In the genomic region with DNA sequence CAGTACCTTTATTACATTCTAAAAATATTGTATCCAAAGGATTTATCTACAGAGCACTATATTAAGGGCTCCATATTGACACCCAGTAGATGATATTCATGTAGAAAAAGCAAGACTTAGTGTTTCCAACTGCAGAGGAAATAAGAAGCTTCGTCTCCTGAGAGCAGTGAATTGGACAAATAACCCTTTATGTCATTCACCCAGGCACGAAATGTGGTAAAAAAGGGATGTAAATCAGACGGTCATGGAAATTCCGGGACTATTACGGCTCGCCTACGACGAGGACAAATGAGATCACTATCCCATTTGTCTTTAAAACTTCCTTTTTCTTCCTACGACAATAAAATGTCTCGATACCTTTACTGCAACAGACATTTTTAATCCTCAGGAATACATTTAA, we compare ENCODE assay signal across 30 mouse cellular contexts.
DNase-seq lines count a peak whose midpoint lies in the region; ATAC-seq and TF ChIP-seq lines count a peak whose summit lies in the region.
"Had no signal": no experiment of that assay in that cellular context is flagged by ENCODE, and none has a peak within 500 bp of the region (broad histone marks: within the 10 kb centered on the region; RNA-seq: fewer than 3 reads in every experiment).

No protein-coding gene starts in this region.

- H3K79me2 ChIP-seq in CH12.LX (replicated peaks; ENCODE audit: control insufficient read depth, extremely low read depth, insufficient read depth, poor library complexity, severe bottlenecking) = no peaks in the 10 kb centered on the region

- H3K9me3 ChIP-seq in CH12.LX (replicated peaks; ENCODE audit: low read length) = no peaks in the 10 kb centered on the region
- no peaks in the 10 kb centered on the region for H3K9me3 ChIP-seq in embryonic facial prominence, embryonic 14.5 days (ENCODE audit: control insufficient read depth, low read length)
- H3K9me3 ChIP-seq: embryonic facial prominence, embryonic 12.5 days; heart, embryonic 12.5 days; intestine, embryonic 15.5 days; neural tube, embryonic 15.5 days had no signal

- no peak for TF ChIP-seq POLR2A in CH12.LX (IDR thresholded peaks at IDR 0.05; ENCODE audit: low read depth, low read length)

- no peak overlapping the region for H3K4me3 ChIP-seq in CH12.LX (replicated peaks in 1 of 3; ENCODE audit: low read depth in 2 of 3, low read length in 2 of 3, poor library complexity in 1 of 3)
- no peak overlapping the region for H3K4me3 ChIP-seq in embryonic facial prominence, embryonic 14.5 days (ENCODE audit: low read depth, low read length)
- H3K4me3 ChIP-seq: embryonic facial prominence, embryonic 12.5 days; erythroblast, embryonic 14.5 days; heart, adult 2 months; heart, embryonic 12.5 days; intestine, embryonic 15.5 days; neural tube, embryonic 15.5 days had no signal

- no peak for TF ChIP-seq EP300 in CH12.LX (IDR thresholded peaks at IDR 0.05; ENCODE audit: low read length)

- no peaks in the 10 kb centered on the region for H3K27me3 ChIP-seq in CH12.LX (replicated peaks)
- no peaks in the 10 kb centered on the region for H3K27me3 ChIP-seq in embryonic facial prominence, embryonic 14.5 days (replicated peaks; ENCODE audit: control insufficient read depth, insufficient read depth, low read length)
- H3K27me3 ChIP-seq: embryonic facial prominence, embryonic 12.5 days; heart, embryonic 12.5 days; intestine, embryonic 15.5 days; neural tube, embryonic 15.5 days had no signal

- 33% methylated on average over 10 of the region's 10 CpGs for WGBS in embryonic facial prominence, embryonic 14.5 days

- no peak overlapping the region for H3K27ac ChIP-seq in CH12.LX (ENCODE audit: insufficient read depth, low read depth)
- no peak overlapping the region for H3K27ac ChIP-seq in embryonic facial prominence, embryonic 14.5 days (replicated peaks; ENCODE audit: low read depth, low read length)
- H3K27ac ChIP-seq: embryonic facial prominence, embryonic 12.5 days; heart, adult 2 months; intestine, embryonic 15.5 days; liver, embryonic 14.5 days; neural tube, embryonic 15.5 days; stomach, postnatal 0 days had no signal

- in situ Hi-C loops in CH12.LX (cut with MboI; ENCODE audit: low pct_ligation_motif_present, low pct_unique_long_range_greater_than_20kb, low sequenced_read_pairs) = no loop called here

- no peak overlapping the region for H3K9ac ChIP-seq in CH12.LX (ENCODE audit: insufficient read depth, low read depth)
- no peak overlapping the region for H3K9ac ChIP-seq in embryonic facial prominence, embryonic 14.5 days (ENCODE audit: low read depth, low read length)
- H3K9ac ChIP-seq: embryonic facial prominence, embryonic 12.5 days; forebrain, postnatal 0 days; heart, embryonic 12.5 days; intestine, embryonic 15.5 days; liver, embryonic 14.5 days; neural tube, embryonic 15.5 days had no signal

- TF ChIP-seq RAD21 in CH12.LX (IDR thresholded peaks at IDR 0.05; ENCODE audit: low read depth, low read length) = no peak

- TF ChIP-seq CTCF in CH12.LX (conservative IDR thresholded peaks at IDR 0.05 in 1 of 2, IDR thresholded peaks at IDR 0.05 in 1 of 2; ENCODE audit: low read depth in 2 of 2, low read length in 2 of 2) = no peak

- dilution Hi-C loops in CH12.LX (cut with MboI; ENCODE audit: extremely low pct_ligation_motif_present, extremely low pct_unique_long_range_greater_than_20kb, low sequenced_read_pairs) = no loop called here

- no peaks in the 10 kb centered on the region for H3K36me3 ChIP-seq in CH12.LX (replicated peaks in 1 of 2; ENCODE audit: control insufficient read depth in 1 of 2, insufficient read depth in 1 of 2, low read length in 1 of 2)
- H3K36me3 ChIP-seq in embryonic facial prominence, embryonic 14.5 days (ENCODE audit: control insufficient read depth, insufficient read depth, low read length) = no peaks in the 10 kb centered on the region
- H3K36me3 ChIP-seq: embryonic facial prominence, embryonic 12.5 days; G1E; heart, embryonic 12.5 days; intestine, embryonic 15.5 days; neural tube, embryonic 15.5 days had no signal

- peak; percentile 43 for DNase-seq in embryo, embryonic 10 days (ENCODE audit: low spot score)
- DNase-seq in embryo, embryonic 9.5 days (ENCODE audit: extremely low spot score) = no peak
- DNase-seq in kidney, postnatal 14 days = peak; percentile 5
- DNase-seq in kidney, adult 8-10 months = no peak
- peak; percentile 0 for DNase-seq in CH12.LX (ENCODE audit: extremely low read depth)
- DNase-seq in embryonic facial prominence, embryonic 14.5 days (ENCODE audit: low spot score) = peak; percentile 32
- no peak for DNase-seq in lung, postnatal 14 days
- DNase-seq: adrenal gland, adult 8-10 months; cerebellum, adult 8-10 months; cerebellum, postnatal 25 days; forebrain, postnatal 0 days; heart, adult 2 months; heart, postnatal 4 days; kidney, adult 9 months; kidney, postnatal 25 days; liver; lung, adult 2 months; lung, postnatal 10 days; thymus, adult 18-20 months; thymus, postnatal 25 days had no signal

- H3K4me1 ChIP-seq in CH12.LX (ENCODE audit: control insufficient read depth in 1 of 2, insufficient read depth in 2 of 2) = no peaks in the 10 kb centered on the region
- no peaks in the 10 kb centered on the region for H3K4me1 ChIP-seq in embryonic facial prominence, embryonic 14.5 days (ENCODE audit: control insufficient read depth, insufficient read depth, low read length)
- H3K4me1 ChIP-seq: embryonic facial prominence, embryonic 12.5 days; heart, embryonic 12.5 days; intestine, embryonic 15.5 days; neural tube, embryonic 15.5 days had no signal

- ATAC-seq in embryonic facial prominence, embryonic 14.5 days (ENCODE audit: low read depth) = no peak
- no peak for ATAC-seq in erythroblast, adult 5-6 weeks (replicated peaks; ENCODE audit: low FRiP score, poor library complexity, severe bottlenecking)
- ATAC-seq: forebrain, postnatal 0 days; hindbrain, embryonic 16.5 days; intestine, embryonic 15.5 days had no signal

- no peak overlapping the region for H3K4me2 ChIP-seq in CH12.LX (ENCODE audit: insufficient read depth, low read depth, poor library complexity, severe bottlenecking)
- H3K4me2 ChIP-seq in embryonic facial prominence, embryonic 14.5 days (ENCODE audit: low read depth, low read length) = no peak overlapping the region
- H3K4me2 ChIP-seq: embryonic facial prominence, embryonic 12.5 days; heart, embryonic 12.5 days; intestine, embryonic 15.5 days; neural tube, embryonic 15.5 days had no signal

TF ChIP-seq in CH12.LX, 34 proteins besides CTCF, POLR2A, EP300 and RAD21:
- TF ChIP-seq MYC (IDR thresholded peaks at IDR 0.05; ENCODE audit: low read depth, low read length) = no peak
- no peak for TF ChIP-seq JUND (conservative IDR thresholded peaks at IDR 0.05; ENCODE audit: low read depth, low read length)
- no peak for TF ChIP-seq CHD1 (IDR thresholded peaks at IDR 0.05; ENCODE audit: low read depth, low read length)
- no peak for TF ChIP-seq ZC3H11A (IDR thresholded peaks at IDR 0.05; ENCODE audit: low read depth, low read length)
- no peak for TF ChIP-seq MEF2A (IDR thresholded peaks at IDR 0.05; ENCODE audit: borderline replicate concordance, low read depth, low read length)
- no peak for TF ChIP-seq RCOR1 (conservative IDR thresholded peaks at IDR 0.05; ENCODE audit: low read depth, low read length)
- no peak for TF ChIP-seq PAX5 (IDR thresholded peaks at IDR 0.05; ENCODE audit: low read length)
- TF ChIP-seq MAX (IDR thresholded peaks at IDR 0.05; ENCODE audit: low read length) = no peak
- TF ChIP-seq USF2 (conservative IDR thresholded peaks at IDR 0.05; ENCODE audit: low read depth, low read length) = no peak
- TF ChIP-seq ZKSCAN1 (IDR thresholded peaks at IDR 0.05; ENCODE audit: borderline replicate concordance, low read depth, low read length) = no peak
- no peak for TF ChIP-seq BHLHE40 (IDR thresholded peaks at IDR 0.05; ENCODE audit: low read depth, low read length)
- TF ChIP-seq UBTF (IDR thresholded peaks at IDR 0.05; ENCODE audit: low read depth, low read length) = no peak

Comparison
In these comparisons a context has a peak if more than half of its experiments do, and no peak if none do; other contexts are left out.
1. DNase-seq: peak in embryo, embryonic 10 days (single experiment), kidney, postnatal 14 days (single experiment), CH12.LX (single experiment) and embryonic facial prominence, embryonic 14.5 days (single experiment); none in embryo, embryonic 9.5 days (single experiment), kidney, adult 8-10 months (0 of 2) and lung, postnatal 14 days (single experiment).